Mouse (Mus musculus): Measurements from ENCODE around the gene Tcam1.

- TF ChIP-seq CTCF (IDR thresholded peaks at IDR 0.05; ENCODE audit: insufficient read depth, low read depth, low read length) (no peak), POLR2A (IDR thresholded peaks at IDR 0.05; ENCODE audit: insufficient read depth, low read depth, low read length) (no peak)
These were observed 2.1 kb upstream of the Tcam1 start for GRCm38 (mm10) chr11:106274374-106274773.

Measured in olfactory bulb, adult 2 months (tissue).